Mouse (Mus musculus): ENCODE measurements around the gene C1qtnf7.

The C1qtnf7 gene

GRCm38 (mm10) chr5:43515401-43515976 lies at the start of gene C1qtnf7:
C1qtnf7 (plus strand) TSS chr5:43515538.
- peak; percentile 43 for DNase-seq (ENCODE audit: low read depth, low spot score)

GRCm38 (mm10) chr5:43466762-43467161 lies 48.6 kb upstream of the C1qtnf7 start:
- DNase-seq (ENCODE audit: low read depth, low spot score): no peak

- DNase-seq (ENCODE audit: low read depth, low spot score): no peak
Measured at GRCm38 (mm10) chr5:43467214-43467613, 48.1 kb upstream of the C1qtnf7 start.

- DNase-seq (ENCODE audit: low read depth, low spot score): no peak
Measured at GRCm38 (mm10) chr5:43468937-43469336, 46.4 kb upstream of the C1qtnf7 start.

- no peak for DNase-seq (ENCODE audit: low read depth, low spot score)
Measured at GRCm38 (mm10) chr5:43477953-43478352, 37.4 kb upstream of the C1qtnf7 start.

- DNase-seq (ENCODE audit: low read depth, low spot score): no peak
Measured at GRCm38 (mm10) chr5:43480046-43480445, 35.3 kb upstream of the C1qtnf7 start.

- no peak for DNase-seq (ENCODE audit: low read depth, low spot score)
Measured at GRCm38 (mm10) chr5:43480786-43481185, 34.6 kb upstream of the C1qtnf7 start.

- DNase-seq (ENCODE audit: low read depth, low spot score): no peak
Measured at GRCm38 (mm10) chr5:43481824-43482223, 33.5 kb upstream of the C1qtnf7 start.

GRCm38 (mm10) chr5:43501887-43502286 lies 13.5 kb upstream of the C1qtnf7 start:
- no peak for DNase-seq (ENCODE audit: low read depth, low spot score)

- DNase-seq (ENCODE audit: low read depth, low spot score): no peak
Measured at GRCm38 (mm10) chr5:43504243-43504786, 11.0 kb upstream of the C1qtnf7 start.

- no peak for DNase-seq (ENCODE audit: low read depth, low spot score)
Measured at GRCm38 (mm10) chr5:43508470-43508869, 6.9 kb upstream of the C1qtnf7 start.

GRCm38 (mm10) chr5:43508892-43509291 lies 6.4 kb upstream of the C1qtnf7 start:
- no peak for DNase-seq (ENCODE audit: low read depth, low spot score)

- DNase-seq (ENCODE audit: low read depth, low spot score): no peak
Measured at GRCm38 (mm10) chr5:43511126-43511525, 4.2 kb upstream of the C1qtnf7 start.

- DNase-seq (ENCODE audit: low read depth, low spot score): no peak
Measured at GRCm38 (mm10) chr5:43516491-43516890, 1.2 kb downstream of the C1qtnf7 start.

GRCm38 (mm10) chr5:43517313-43517712 lies 2.0 kb downstream of the C1qtnf7 start:
- DNase-seq (ENCODE audit: low read depth, low spot score): no peak

- DNase-seq (ENCODE audit: low read depth, low spot score): no peak
Measured at GRCm38 (mm10) chr5:43519905-43520304, 4.6 kb downstream of the C1qtnf7 start.

- no peak for DNase-seq (ENCODE audit: low read depth, low spot score)
Measured at GRCm38 (mm10) chr5:43521369-43521768, 6.0 kb downstream of the C1qtnf7 start.

- DNase-seq (ENCODE audit: low read depth, low spot score): no peak
Measured at GRCm38 (mm10) chr5:43522866-43523265, 7.5 kb downstream of the C1qtnf7 start.

- no peak for DNase-seq (ENCODE audit: low read depth, low spot score)
Measured at GRCm38 (mm10) chr5:43526874-43527584, 11.7 kb downstream of the C1qtnf7 start.

- peak; percentile 18 for DNase-seq (ENCODE audit: low read depth, low spot score)
Measured at GRCm38 (mm10) chr5:43530186-43530585, 14.8 kb downstream of the C1qtnf7 start.

- no peak for DNase-seq (ENCODE audit: low read depth, low spot score)
Measured at GRCm38 (mm10) chr5:43530886-43531285, 15.5 kb downstream of the C1qtnf7 start.

GRCm38 (mm10) chr5:43538322-43539167 lies 23.2 kb downstream of the C1qtnf7 start:
- no peak for DNase-seq (ENCODE audit: low read depth, low spot score)
